Mouse (Mus musculus): ENCODE measurements around the gene Olfr237-ps1.

GRCm38 (mm10) chr6:43190986-43191385, 44.6 kb downstream of the Olfr237-ps1 start:
- no peak for TF ChIP-seq CTCF (IDR thresholded peaks at IDR 0.05; ENCODE audit: low read depth)
- no peak for TF ChIP-seq EP300 (IDR thresholded peaks at IDR 0.05; ENCODE audit: low read depth)
